In genomic region chr10:61457182-61457581, GRCm38 (mm10) we compare ENCODE assay signal across 17 mouse cellular contexts. TPM values are rescaled to one million over a fixed set of nuclear protein-coding genes. Genes with fewer than 3 reads are reported as not detected.
"Had no signal": no experiment of that assay in that cellular context is flagged by ENCODE, and none has a peak within 500 bp of the region (broad histone marks: within the 10 kb centered on the region; RNA-seq: fewer than 3 reads in every experiment).

No protein-coding gene starts in this region.

- H3K27me3 ChIP-seq: limb, embryonic 13.5 days; liver, embryonic 13.5 days; midbrain, embryonic 13.5 days had no signal

- H3K27ac ChIP-seq: layer of hippocampus, adult 2 months; limb, embryonic 10.5 days; limb, embryonic 13.5 days; liver, embryonic 13.5 days; macrophage; midbrain, embryonic 13.5 days had no signal

- H3K4me2 ChIP-seq: limb, embryonic 13.5 days; liver, embryonic 13.5 days; lung, embryonic 14.5 days; midbrain, embryonic 13.5 days had no signal

- H3K9ac ChIP-seq: limb, embryonic 13.5 days; liver, embryonic 13.5 days; lung, embryonic 14.5 days; midbrain, embryonic 13.5 days had no signal

- ATAC-seq: lung, postnatal 0 days; midbrain, embryonic 13.5 days; midbrain, embryonic 16.5 days had no signal

- H3K9me3 ChIP-seq: limb, embryonic 10.5 days; limb, embryonic 13.5 days; liver, embryonic 13.5 days; midbrain, embryonic 13.5 days had no signal

- H3K4me1 ChIP-seq: limb, embryonic 10.5 days; limb, embryonic 13.5 days; liver, embryonic 13.5 days; midbrain, embryonic 13.5 days had no signal

- DNase-seq: kidney, adult 9 months; kidney, postnatal 25 days; layer of hippocampus, adult 9-11 months; liver; liver, embryonic 13.5 days; lung, embryonic 14.5 days; thymus, adult 18-20 months; thymus, postnatal 36 days had no signal

- H3K4me3 ChIP-seq: layer of hippocampus, adult 2 months; limb, embryonic 10.5 days; limb, embryonic 13.5 days; liver, embryonic 13.5 days; midbrain, embryonic 13.5 days had no signal

- H3K36me3 ChIP-seq: limb, embryonic 10.5 days; limb, embryonic 13.5 days; liver, embryonic 13.5 days; midbrain, embryonic 13.5 days had no signal

RNA-seq across cellular contexts. Expression of gene Nodal, which starts 39.4 kb away (rescaled TPM):
- polyA plus RNA-seq: macrophage; midbrain, embryonic 13.5 days; neural tube, embryonic 11.5 days; small intestine, adult 2 months had no signal
